Mouse (Mus musculus): ENCODE results near the gene Csnk2a1. TPM values are rescaled to one million over a fixed set of nuclear protein-coding genes. Genes with fewer than 3 reads are reported as not detected.
A peak's percentile ranks its signal among the peaks of the same experiment; 100 is the strongest.

The Csnk2a1 gene
- polyA plus RNA-seq, 1 experiment from 2014 or later: 86.5 TPM

DNA sequence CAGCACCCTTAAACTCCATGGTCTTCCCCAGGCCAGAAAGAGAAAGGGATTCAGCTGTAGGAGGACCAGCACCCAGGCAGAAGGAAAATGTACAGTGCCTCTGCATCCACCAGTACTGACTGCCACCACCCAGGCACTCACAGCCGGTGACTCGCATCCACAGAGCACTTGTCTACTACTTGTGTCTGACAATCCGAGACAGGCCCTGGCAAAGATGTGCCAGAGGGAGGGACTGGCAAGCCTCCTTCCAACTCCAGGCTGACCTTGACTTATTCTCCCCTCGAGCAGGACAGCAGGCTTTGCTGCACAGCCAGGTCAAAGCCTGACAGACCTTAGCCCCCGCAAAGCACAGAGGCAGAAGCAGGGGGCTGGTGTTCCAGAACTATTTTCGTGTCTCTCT, 90.4 kb downstream of the Csnk2a1 start:
- DNase-seq (ENCODE audit: low spot score) (no peak), ATAC-seq (ENCODE audit: insufficient number of reproducible peaks, low FRiP score, low TSS enrichment, low read depth) (no peak)
- no peak overlapping the region for H3K4me3 ChIP-seq (ENCODE audit: low read depth, low read length)
- H3K27me3 ChIP-seq (ENCODE audit: control insufficient read depth, insufficient read depth, low read length): no peaks in the 10 kb centered on the region
- no peaks in the 10 kb centered on the region for H3K4me1 ChIP-seq (ENCODE audit: control insufficient read depth, insufficient read depth, low read length)
- no peak overlapping the region for H3K9ac ChIP-seq (ENCODE audit: low read length)
- 87% methylated on average over 6 of the region's 6 CpGs for WGBS
- H3K36me3 ChIP-seq (ENCODE audit: control insufficient read depth, insufficient read depth, low read length): peaks cover 12% of the 10 kb centered on the region; the same call in 1 of the 2 replicates
- H3K27ac ChIP-seq (replicated peaks; ENCODE audit: low read depth, low read length): no peak overlapping the region
- no peak overlapping the region for H3K4me2 ChIP-seq (ENCODE audit: low read depth, severe bottlenecking)
- no peaks in the 10 kb centered on the region for H3K9me3 ChIP-seq (ENCODE audit: control insufficient read depth, low read length)

DNA sequence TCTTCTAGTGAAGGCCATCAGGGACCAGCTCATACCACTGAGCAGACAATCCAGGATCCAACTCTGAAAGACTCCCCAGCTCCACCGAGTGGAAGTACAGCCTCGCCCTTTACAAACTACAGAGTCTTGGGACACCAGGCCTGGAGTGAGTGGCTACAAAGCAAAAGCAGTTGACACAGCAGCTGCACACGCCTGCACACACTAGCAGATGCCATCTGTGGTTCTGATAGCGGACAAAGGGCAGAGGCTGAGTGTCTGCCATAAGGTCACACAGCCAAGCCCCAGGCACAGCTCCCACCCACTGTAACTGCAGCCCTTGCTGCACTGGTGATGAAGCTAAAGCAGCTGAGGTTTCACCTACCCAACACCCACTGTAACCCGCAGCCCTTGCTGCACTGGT, 94.9 kb downstream of the Csnk2a1 start:
- no peak for ATAC-seq (ENCODE audit: insufficient number of reproducible peaks, low FRiP score, low TSS enrichment, low read depth)
- 85% methylated on average over 5 of the region's 5 CpGs for WGBS
- no peaks in the 10 kb centered on the region for H3K9me3 ChIP-seq (ENCODE audit: control insufficient read depth, low read length)

DNA sequence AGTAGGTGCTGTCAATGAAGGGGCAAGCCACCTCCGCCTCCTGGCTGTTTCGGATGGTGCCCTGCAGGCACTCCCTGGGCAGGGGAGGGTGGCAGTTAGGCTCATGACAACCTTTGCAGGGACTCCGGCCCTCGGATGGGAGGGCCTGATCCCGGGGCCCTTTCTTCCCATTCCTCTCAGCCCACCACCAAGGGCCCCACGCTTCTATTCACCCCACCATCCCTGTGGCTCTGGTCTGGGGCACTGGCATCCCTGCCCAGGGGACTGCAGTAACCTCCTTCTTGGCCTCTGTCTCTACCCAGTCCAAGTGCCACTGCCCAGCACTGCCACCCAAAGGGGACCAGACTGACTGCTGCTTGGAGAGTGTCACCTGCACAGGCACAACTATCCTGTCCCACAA, 95.6 kb downstream of the Csnk2a1 start:
- peaks cover 25% of the 10 kb centered on the region for H3K36me3 ChIP-seq (ENCODE audit: control insufficient read depth, insufficient read depth, low read length)
- WGBS: 95% methylated on average over 6 of the region's 6 CpGs

More for the DNA sequence above, 94.9 kb downstream of the Csnk2a1 start:
- no peak for DNase-seq (ENCODE audit: low spot score)
- no peak overlapping the region for H3K27ac ChIP-seq (replicated peaks; ENCODE audit: low read depth, low read length)
- no peak overlapping the region for H3K9ac ChIP-seq (ENCODE audit: low read length)
- H3K36me3 ChIP-seq (ENCODE audit: control insufficient read depth, insufficient read depth, low read length): peaks cover 25% of the 10 kb centered on the region
- H3K4me1 ChIP-seq (ENCODE audit: control insufficient read depth, insufficient read depth, low read length): no peaks in the 10 kb centered on the region
- H3K27me3 ChIP-seq (ENCODE audit: control insufficient read depth, insufficient read depth, low read length): no peaks in the 10 kb centered on the region
- no peak overlapping the region for H3K4me2 ChIP-seq (ENCODE audit: low read depth, severe bottlenecking)
- no peak overlapping the region for H3K4me3 ChIP-seq (ENCODE audit: low read depth, low read length)

DNA sequence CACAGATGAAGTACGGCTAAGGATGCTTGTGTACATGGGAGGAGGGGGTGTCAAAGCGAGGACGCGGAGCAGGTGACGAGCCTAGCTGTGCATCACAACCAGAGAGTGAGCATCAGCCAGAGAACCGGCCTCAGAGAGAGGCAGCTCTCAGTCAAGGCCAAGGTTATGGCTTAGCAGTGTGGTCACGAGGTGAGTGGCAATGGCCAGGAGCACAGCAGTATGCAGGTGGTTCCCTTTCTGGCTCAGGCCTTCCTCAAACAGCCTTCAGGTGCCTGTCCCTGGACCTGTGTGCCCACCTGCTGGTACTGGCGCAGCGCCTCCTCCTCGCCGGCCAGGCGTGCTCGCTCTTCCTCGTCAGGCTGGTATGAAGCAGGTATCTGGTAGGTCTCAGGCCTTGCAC, 97.3 kb downstream of the Csnk2a1 start:
- no peaks in the 10 kb centered on the region for H3K4me1 ChIP-seq (ENCODE audit: control insufficient read depth, insufficient read depth, low read length)
- no peak for ATAC-seq (ENCODE audit: insufficient number of reproducible peaks, low FRiP score, low TSS enrichment, low read depth)
- H3K27me3 ChIP-seq (ENCODE audit: control insufficient read depth, insufficient read depth, low read length): no peaks in the 10 kb centered on the region
- no peak overlapping the region for H3K4me2 ChIP-seq (ENCODE audit: low read depth, severe bottlenecking)
- no peak overlapping the region for H3K27ac ChIP-seq (replicated peaks; ENCODE audit: low read depth, low read length)
- H3K36me3 ChIP-seq (ENCODE audit: control insufficient read depth, insufficient read depth, low read length): peaks cover 21% of the 10 kb centered on the region
- no peak for DNase-seq (ENCODE audit: low spot score)
- no peak overlapping the region for H3K9ac ChIP-seq (ENCODE audit: low read length)
- 96% methylated on average over 14 of the region's 14 CpGs for WGBS
- no peaks in the 10 kb centered on the region for H3K9me3 ChIP-seq (ENCODE audit: control insufficient read depth, low read length)
- no peak overlapping the region for H3K4me3 ChIP-seq (ENCODE audit: low read depth, low read length)

More for the DNA sequence above, 95.6 kb downstream of the Csnk2a1 start:
- no peaks in the 10 kb centered on the region for H3K9me3 ChIP-seq (ENCODE audit: control insufficient read depth, low read length)
- H3K9ac ChIP-seq (ENCODE audit: low read length): no peak overlapping the region
- no peaks in the 10 kb centered on the region for H3K27me3 ChIP-seq (ENCODE audit: control insufficient read depth, insufficient read depth, low read length)
- no peak overlapping the region for H3K4me2 ChIP-seq (ENCODE audit: low read depth, severe bottlenecking)
- ATAC-seq (ENCODE audit: insufficient number of reproducible peaks, low FRiP score, low TSS enrichment, low read depth) (no peak), DNase-seq (ENCODE audit: low spot score) (no peak)
- no peak overlapping the region for H3K27ac ChIP-seq (replicated peaks; ENCODE audit: low read depth, low read length)
- H3K4me3 ChIP-seq (ENCODE audit: low read depth, low read length): no peak overlapping the region
- H3K4me1 ChIP-seq (ENCODE audit: control insufficient read depth, insufficient read depth, low read length): no peaks in the 10 kb centered on the region

DNA sequence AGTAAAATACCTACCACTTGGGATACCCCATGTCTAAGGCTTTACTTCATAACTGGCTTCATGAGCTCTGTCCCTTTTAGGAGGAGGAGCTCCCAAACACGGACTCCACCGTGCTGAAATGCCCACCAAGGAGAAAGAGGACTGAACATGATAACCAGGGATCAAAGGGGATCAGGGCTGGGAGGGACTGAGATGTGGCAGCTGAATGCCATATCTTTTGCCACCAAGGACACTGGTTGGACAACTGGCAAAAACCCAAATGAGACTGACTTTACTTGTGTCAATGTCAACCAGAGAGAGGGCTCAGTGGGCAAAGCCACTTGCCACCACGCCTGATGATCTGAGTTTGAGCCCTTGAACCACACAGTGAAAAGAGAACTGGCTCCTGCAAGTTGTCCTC, 98.2 kb downstream of the Csnk2a1 start:
- DNase-seq (ENCODE audit: low spot score) (no peak), ATAC-seq (ENCODE audit: insufficient number of reproducible peaks, low FRiP score, low TSS enrichment, low read depth) (no peak)

DNA sequence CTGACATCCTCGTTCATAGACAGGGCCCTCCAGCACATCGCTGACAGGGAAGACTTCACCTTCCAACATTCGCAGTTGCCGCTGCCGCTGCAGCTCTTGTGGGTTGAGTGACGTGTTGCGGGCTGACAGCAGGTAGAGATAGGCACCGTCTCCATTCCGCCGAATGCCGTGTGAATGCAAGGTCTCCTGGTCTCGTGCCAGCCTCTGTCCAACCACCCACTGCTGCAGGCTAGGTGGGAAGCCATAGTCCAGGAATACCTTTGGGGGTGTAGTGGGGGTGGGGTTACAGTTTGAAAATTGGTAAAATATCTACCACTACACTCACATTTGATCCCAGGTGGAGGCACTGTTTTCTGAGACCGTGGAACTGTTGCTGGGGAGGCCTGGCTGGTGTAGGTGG, 99.5 kb downstream of the Csnk2a1 start:
- Histone ChIP-seq H3K4me2 (ENCODE audit: low read depth, severe bottlenecking) (no peak overlapping the region), H3K36me3 (ENCODE audit: control insufficient read depth, insufficient read depth, low read length) (peaks cover 21% of the 10 kb centered on the region), H3K9ac (ENCODE audit: low read length) (no peak overlapping the region), H3K9me3 (ENCODE audit: control insufficient read depth, low read length) (no peaks in the 10 kb centered on the region), H3K4me3 (ENCODE audit: low read depth, low read length) (no peak overlapping the region), H3K27ac (replicated peaks; ENCODE audit: low read depth, low read length) (no peak overlapping the region), H3K4me1 (ENCODE audit: control insufficient read depth, insufficient read depth, low read length) (no peaks in the 10 kb centered on the region), H3K27me3 (ENCODE audit: control insufficient read depth, insufficient read depth, low read length) (no peaks in the 10 kb centered on the region)
- DNase-seq (ENCODE audit: low spot score) (no peak), ATAC-seq (ENCODE audit: insufficient number of reproducible peaks, low FRiP score, low TSS enrichment, low read depth) (no peak)
- 90% methylated on average over 13 of the region's 13 CpGs for WGBS

More for the DNA sequence above, 98.2 kb downstream of the Csnk2a1 start:
- no peak overlapping the region for H3K4me2 ChIP-seq (ENCODE audit: low read depth, severe bottlenecking)
- H3K4me1 ChIP-seq (ENCODE audit: control insufficient read depth, insufficient read depth, low read length): no peaks in the 10 kb centered on the region
- no peaks in the 10 kb centered on the region for H3K27me3 ChIP-seq (ENCODE audit: control insufficient read depth, insufficient read depth, low read length)
- no peak overlapping the region for H3K27ac ChIP-seq (replicated peaks; ENCODE audit: low read depth, low read length)
- no peaks in the 10 kb centered on the region for H3K9me3 ChIP-seq (ENCODE audit: control insufficient read depth, low read length)
- WGBS: 91% methylated on average over 3 of the region's 3 CpGs
- no peak overlapping the region for H3K9ac ChIP-seq (ENCODE audit: low read length)
- H3K4me3 ChIP-seq (ENCODE audit: low read depth, low read length): no peak overlapping the region
- peaks cover 21% of the 10 kb centered on the region for H3K36me3 ChIP-seq (ENCODE audit: control insufficient read depth, insufficient read depth, low read length)

DNA sequence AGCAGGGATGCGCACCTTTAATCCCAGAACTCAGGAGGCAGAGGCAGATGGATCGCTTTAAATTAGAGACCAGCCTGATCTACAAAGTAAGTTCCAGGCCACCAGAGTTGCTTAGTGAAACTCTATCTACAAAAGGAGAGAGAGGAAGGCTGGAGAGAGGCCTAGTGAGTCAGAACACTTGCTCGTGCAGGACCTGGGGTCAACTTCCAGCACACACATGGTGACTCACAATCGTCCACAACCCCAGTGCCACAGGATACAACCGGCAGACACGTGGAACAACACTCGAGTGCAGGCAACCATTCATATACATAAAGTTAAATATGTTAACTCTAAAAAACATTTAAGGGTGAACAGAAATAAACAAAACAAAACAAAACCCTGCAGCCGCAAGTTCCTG, 100.0 kb downstream of the Csnk2a1 start:
- H3K36me3 ChIP-seq (ENCODE audit: control insufficient read depth, insufficient read depth, low read length): peaks cover 21% of the 10 kb centered on the region
- H3K9ac ChIP-seq (ENCODE audit: low read length): no peak overlapping the region
- H3K4me3 ChIP-seq (ENCODE audit: low read depth, low read length): no peak overlapping the region
- DNase-seq (ENCODE audit: low spot score) (no peak), ATAC-seq (ENCODE audit: insufficient number of reproducible peaks, low FRiP score, low TSS enrichment, low read depth) (no peak)
- no peak overlapping the region for H3K27ac ChIP-seq (replicated peaks; ENCODE audit: low read depth, low read length)
- H3K4me2 ChIP-seq (ENCODE audit: low read depth, severe bottlenecking): no peak overlapping the region
- 0 out of 2 replicates have a peak, but pooled peaks cover 2% of the 10 kb centered on the region for H3K4me1 ChIP-seq (ENCODE audit: control insufficient read depth, insufficient read depth, low read length)
- no peaks in the 10 kb centered on the region for H3K27me3 ChIP-seq (ENCODE audit: control insufficient read depth, insufficient read depth, low read length)
- no peaks in the 10 kb centered on the region for H3K9me3 ChIP-seq (ENCODE audit: control insufficient read depth, low read length)
- WGBS: 89% methylated on average over 8 of the region's 8 CpGs

DNA sequence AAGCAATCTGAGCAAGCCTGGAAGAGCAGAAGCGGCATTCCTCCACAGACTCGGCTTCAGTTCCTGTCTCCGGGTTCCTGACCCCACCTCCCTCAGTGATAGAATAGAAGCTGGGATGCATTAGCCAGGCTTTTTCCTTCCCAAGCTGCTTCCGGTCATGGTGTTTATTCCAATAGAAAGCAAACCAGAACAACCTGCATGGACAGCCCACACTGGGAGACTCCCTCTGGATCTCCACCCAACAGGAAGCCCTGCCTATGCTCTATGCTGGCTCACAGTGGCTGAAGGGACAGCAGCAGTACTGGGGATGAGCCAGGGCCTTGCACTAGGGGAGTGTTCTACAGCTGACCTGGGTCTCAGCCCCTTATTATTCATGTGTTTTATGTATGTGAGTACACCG, 101.3 kb downstream of the Csnk2a1 start:
- DNase-seq (ENCODE audit: low spot score) (no peak), ATAC-seq (ENCODE audit: insufficient number of reproducible peaks, low FRiP score, low TSS enrichment, low read depth) (no peak)

DNA sequence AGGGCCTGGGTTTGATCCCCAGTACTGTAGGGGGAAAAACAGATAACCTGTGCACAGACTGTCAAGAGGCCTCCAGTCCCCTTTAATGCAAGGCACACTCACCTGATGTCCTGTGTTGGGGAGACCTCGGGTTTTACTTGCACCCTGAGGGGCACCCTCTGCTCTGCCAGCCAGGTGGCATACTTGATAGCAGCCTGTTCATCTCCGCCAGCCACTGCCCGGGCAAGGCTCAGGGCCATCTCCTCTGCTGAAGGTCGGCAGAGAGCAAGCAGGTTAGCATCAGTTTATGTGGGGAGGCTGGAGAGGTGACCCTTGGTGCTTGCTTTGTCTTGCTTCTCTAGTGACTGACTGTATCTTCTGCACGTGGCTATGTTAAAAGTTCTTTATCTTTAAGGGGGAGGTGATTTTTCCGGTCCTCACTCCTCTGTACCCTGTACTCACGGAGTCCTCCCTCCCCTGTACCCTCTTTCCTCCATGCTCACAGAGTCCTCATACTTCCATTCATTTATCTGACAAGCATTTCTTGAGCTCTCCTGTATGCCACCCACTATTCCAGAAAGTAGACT, 104.3 kb downstream of the Csnk2a1 start:
- ATAC-seq (ENCODE audit: insufficient number of reproducible peaks, low FRiP score, low TSS enrichment, low read depth) (no peak), DNase-seq (ENCODE audit: low spot score) (no peak)
- Histone ChIP-seq H3K4me1 (ENCODE audit: control insufficient read depth, insufficient read depth, low read length) (0 out of 2 replicates have a peak, but pooled peaks cover 2% of the 10 kb centered on the region), H3K36me3 (ENCODE audit: control insufficient read depth, insufficient read depth, low read length) (no peaks in the 10 kb centered on the region; the same call in 1 of the 2 replicates), H3K4me3 (ENCODE audit: low read depth, low read length) (peak overlapping the region; percentile 86; the same call in 1 of the 2 replicates), H3K4me2 (ENCODE audit: low read depth, severe bottlenecking) (peak overlapping the region; percentile 91; the same call in 1 of the 2 replicates), H3K27ac (replicated peaks; ENCODE audit: low read depth, low read length) (no peak overlapping the region), H3K27me3 (ENCODE audit: control insufficient read depth, insufficient read depth, low read length) (no peaks in the 10 kb centered on the region), H3K9me3 (ENCODE audit: control insufficient read depth, low read length) (no peaks in the 10 kb centered on the region), H3K9ac (ENCODE audit: low read length) (no peak overlapping the region)
- WGBS: 71% methylated on average over 7 of the region's 7 CpGs

More for the DNA sequence above, 101.3 kb downstream of the Csnk2a1 start:
- 78% methylated on average over 5 of the region's 5 CpGs for WGBS
- H3K4me3 ChIP-seq (ENCODE audit: low read depth, low read length): no peak overlapping the region
- H3K27ac ChIP-seq (replicated peaks; ENCODE audit: low read depth, low read length): no peak overlapping the region
- 0 out of 2 replicates have a peak, but pooled peaks cover 2% of the 10 kb centered on the region for H3K4me1 ChIP-seq (ENCODE audit: control insufficient read depth, insufficient read depth, low read length)
- H3K9ac ChIP-seq (ENCODE audit: low read length): no peak overlapping the region
- no peaks in the 10 kb centered on the region for H3K9me3 ChIP-seq (ENCODE audit: control insufficient read depth, low read length)
- no peaks in the 10 kb centered on the region for H3K27me3 ChIP-seq (ENCODE audit: control insufficient read depth, insufficient read depth, low read length)
- no peak overlapping the region for H3K4me2 ChIP-seq (ENCODE audit: low read depth, severe bottlenecking)
- H3K36me3 ChIP-seq (ENCODE audit: control insufficient read depth, insufficient read depth, low read length): peaks cover 15% of the 10 kb centered on the region
